Mouse (Mus musculus): ENCODE data around the gene Rps19bp1. TPM values are rescaled to one million over a fixed set of nuclear protein-coding genes. Genes with fewer than 3 reads are reported as not detected.
A peak's percentile ranks its signal among the peaks of the same experiment; 100 is the strongest.

Gene Rps19bp1
- polyA plus RNA-seq, 1 experiment from 2014 or later = 54.6 TPM

DNA sequence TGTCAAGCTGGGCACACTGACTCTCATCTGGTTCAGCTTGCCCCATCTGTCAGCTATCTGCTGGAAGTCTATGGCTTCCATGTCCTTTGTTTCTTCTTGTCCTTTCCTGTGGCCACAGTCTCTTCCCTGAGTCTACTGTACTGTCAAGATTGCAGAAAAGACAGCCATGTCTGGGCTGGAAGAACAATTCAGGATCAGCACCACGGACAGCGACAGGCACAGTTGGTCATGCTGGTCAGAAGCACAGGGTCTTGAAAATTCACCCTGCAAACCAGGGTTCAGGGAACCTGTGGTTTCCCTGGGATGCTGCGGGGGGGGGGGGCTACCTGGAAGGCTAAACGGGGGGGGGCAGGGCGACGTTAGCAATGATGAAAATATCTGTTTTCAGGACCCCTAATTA is 13.5 kb upstream of the Rps19bp1 start:
- Histone ChIP-seq H3K4me2 (replicated peaks) (no peak overlapping the region), H3K9me3 (replicated peaks) (no peaks in the 10 kb centered on the region), H3K27ac (replicated peaks) (no peak overlapping the region), H3K4me3 (replicated peaks) (no peak overlapping the region), H3K4me1 (no peaks in the 10 kb centered on the region), H3K27me3 (peaks cover 30% of the 10 kb centered on the region), H3K9ac (no peak overlapping the region), H3K36me3 (no peaks in the 10 kb centered on the region)
- ATAC-seq (ENCODE audit: insufficient number of reproducible peaks, low FRiP score, low TSS enrichment, low read depth) = no peak
- 5% methylated on average over 6 of the region's 6 CpGs for WGBS

DNA sequence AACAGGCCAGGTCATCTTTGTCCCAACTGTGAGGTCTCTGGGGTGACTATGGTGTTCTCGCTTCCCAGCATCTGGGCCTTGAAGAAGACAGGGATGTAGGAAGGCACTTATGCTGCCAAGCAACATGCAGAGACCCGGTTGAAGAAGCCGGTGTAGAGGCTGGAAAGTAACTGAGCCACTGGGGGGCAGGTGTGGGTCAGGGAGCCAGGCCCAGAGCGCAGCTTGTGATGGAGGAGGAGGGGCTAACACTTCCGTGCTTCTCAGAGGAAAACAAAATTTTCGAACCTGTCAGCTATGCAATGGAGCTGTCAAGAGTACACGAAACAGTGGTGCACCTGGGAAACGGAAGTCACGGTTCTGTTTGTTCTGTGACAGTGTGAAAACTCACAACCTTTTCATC is 13.0 kb upstream of the Rps19bp1 start:
- Histone ChIP-seq H3K4me3 (replicated peaks) (no peak overlapping the region), H3K27ac (replicated peaks) (no peak overlapping the region), H3K9ac (no peak overlapping the region), H3K36me3 (no peaks in the 10 kb centered on the region), H3K27me3 (peaks cover 25% of the 10 kb centered on the region), H3K4me2 (replicated peaks) (no peak overlapping the region), H3K9me3 (replicated peaks) (no peaks in the 10 kb centered on the region), H3K4me1 (no peaks in the 10 kb centered on the region)
- WGBS = 41% methylated on average over 9 of the region's 9 CpGs
- no peak for ATAC-seq (ENCODE audit: insufficient number of reproducible peaks, low FRiP score, low TSS enrichment, low read depth)

DNA sequence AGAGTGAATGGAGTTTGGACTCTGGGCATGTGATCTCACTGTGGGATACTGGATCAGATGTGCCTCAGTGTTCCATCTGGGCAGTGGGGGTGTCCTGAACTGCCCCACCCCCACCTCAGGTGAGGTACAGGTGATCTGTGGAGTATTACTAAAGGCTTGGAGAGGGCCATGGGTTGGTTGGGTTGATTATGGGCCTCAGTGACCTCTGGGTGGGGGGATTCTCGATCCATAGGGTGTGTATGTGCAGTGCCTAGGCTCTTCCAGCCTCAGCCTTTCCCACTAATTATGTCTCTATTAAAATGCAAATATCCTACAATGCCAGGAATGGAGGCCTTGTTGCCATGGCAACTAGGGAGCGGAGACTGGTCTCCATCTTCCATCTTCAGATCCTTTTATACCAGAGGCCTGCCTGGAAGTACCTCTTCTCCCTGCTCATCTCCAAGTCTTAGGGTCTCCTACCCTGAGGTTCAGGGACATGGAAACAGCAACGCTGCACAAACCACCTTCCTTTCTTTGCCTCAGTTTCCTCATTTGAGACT is 7.8 kb upstream of the Rps19bp1 start:
- H3K4me3 ChIP-seq (replicated peaks) = no peak overlapping the region
- no peaks in the 10 kb centered on the region for H3K36me3 ChIP-seq
- ATAC-seq (ENCODE audit: insufficient number of reproducible peaks, low FRiP score, low TSS enrichment, low read depth) = no peak
- 80% methylated on average over 3 of the region's 3 CpGs for WGBS
- H3K9ac ChIP-seq = no peak overlapping the region
- H3K27ac ChIP-seq (replicated peaks) = no peak overlapping the region
- H3K27me3 ChIP-seq = peaks cover 8% of the 10 kb centered on the region; the same call in 1 of the 2 replicates
- H3K4me1 ChIP-seq = no peaks in the 10 kb centered on the region
- H3K4me2 ChIP-seq (replicated peaks) = no peak overlapping the region
- no peaks in the 10 kb centered on the region for H3K9me3 ChIP-seq (replicated peaks)

DNA sequence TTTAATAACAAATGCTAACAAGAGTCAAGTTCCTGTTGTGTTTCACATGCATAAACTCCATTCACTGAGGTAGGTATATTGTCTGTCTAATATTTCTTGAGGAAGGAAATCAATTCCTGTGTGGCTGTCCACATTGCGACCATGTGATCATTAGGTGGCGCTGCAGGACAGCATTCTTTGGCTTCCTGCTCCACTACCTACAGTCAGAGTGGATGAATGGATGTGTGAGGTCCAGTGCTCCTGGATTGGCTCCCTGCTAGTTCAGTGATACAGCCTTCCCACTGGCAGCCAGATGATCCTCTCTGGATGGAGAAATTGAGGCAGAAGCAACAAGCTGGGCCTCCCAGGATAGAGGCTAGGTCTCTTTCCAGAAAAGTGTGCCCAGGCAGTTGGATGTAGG is 2.2 kb upstream of the Rps19bp1 start:
- Histone ChIP-seq H3K9me3 (replicated peaks) (no peaks in the 10 kb centered on the region), H3K9ac (no peak overlapping the region), H3K27me3 (no peaks in the 10 kb centered on the region), H3K27ac (replicated peaks) (no peak overlapping the region), H3K4me3 (replicated peaks) (no peak overlapping the region), H3K36me3 (no peaks in the 10 kb centered on the region), H3K4me2 (replicated peaks) (no peak overlapping the region), H3K4me1 (peaks cover 17% of the 10 kb centered on the region)
- no peak for ATAC-seq (ENCODE audit: insufficient number of reproducible peaks, low FRiP score, low TSS enrichment, low read depth)
- WGBS = 0% methylated on average over 2 of the region's 2 CpGs

DNA sequence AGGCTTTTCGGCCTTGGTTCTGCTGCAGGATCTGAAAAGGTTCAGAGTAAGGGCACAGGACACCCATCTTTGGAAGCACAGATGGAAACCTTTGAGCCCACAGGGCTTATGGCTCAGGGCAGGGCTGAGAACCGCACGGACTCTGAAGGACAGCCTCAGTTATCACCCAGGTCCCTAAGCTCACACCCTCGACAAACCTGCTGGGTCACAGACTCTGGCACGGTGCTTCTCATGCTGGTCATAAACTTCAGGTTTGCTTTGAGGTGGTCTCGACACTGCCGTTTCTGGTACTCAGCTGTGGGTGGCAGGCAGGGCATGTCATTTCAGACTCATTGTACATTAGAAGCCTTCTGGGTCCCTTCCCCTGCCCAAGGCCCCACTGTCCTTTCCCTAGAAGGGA is 3.0 kb downstream of the Rps19bp1 start:
- Histone ChIP-seq H3K4me2 (replicated peaks) (no peak overlapping the region), H3K4me1 (peaks cover 43% of the 10 kb centered on the region), H3K27me3 (no peaks in the 10 kb centered on the region), H3K36me3 (peaks cover 31% of the 10 kb centered on the region), H3K27ac (replicated peaks) (no peak overlapping the region), H3K9ac (no peak overlapping the region), H3K4me3 (replicated peaks) (no peak overlapping the region), H3K9me3 (replicated peaks) (no peaks in the 10 kb centered on the region)
- no peak for ATAC-seq (ENCODE audit: insufficient number of reproducible peaks, low FRiP score, low TSS enrichment, low read depth)
- 80% methylated on average over 7 of the region's 7 CpGs for WGBS

DNA sequence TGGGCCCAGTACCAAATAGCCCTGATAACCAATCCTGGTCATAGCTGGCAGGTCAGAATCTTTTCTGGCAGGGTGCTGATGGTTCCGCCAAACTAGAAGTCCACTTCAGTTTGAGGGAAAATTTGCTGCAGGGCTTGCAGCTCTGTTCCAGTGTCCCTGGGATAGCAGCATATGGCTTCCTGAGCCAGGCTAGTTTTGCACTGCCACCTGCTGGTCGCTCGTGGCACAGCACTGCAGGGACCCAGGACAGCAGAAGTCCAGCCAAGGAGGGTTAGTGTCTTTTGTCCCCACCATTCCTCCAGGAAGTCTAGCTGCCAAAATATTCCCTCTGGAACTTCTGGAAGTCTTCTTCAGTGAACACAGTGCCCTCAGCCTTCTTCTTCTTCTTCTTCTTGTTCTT is 3.4 kb downstream of the Rps19bp1 start:
- H3K27ac ChIP-seq (replicated peaks) = no peak overlapping the region
- peaks cover 43% of the 10 kb centered on the region for H3K4me1 ChIP-seq
- H3K27me3 ChIP-seq = no peaks in the 10 kb centered on the region
- peaks cover 31% of the 10 kb centered on the region for H3K36me3 ChIP-seq
- H3K4me3 ChIP-seq (replicated peaks) = no peak overlapping the region
- no peaks in the 10 kb centered on the region for H3K9me3 ChIP-seq (replicated peaks)
- H3K4me2 ChIP-seq (replicated peaks) = no peak overlapping the region
- WGBS = 6% methylated on average over 3 of the region's 3 CpGs
- H3K9ac ChIP-seq = no peak overlapping the region
- ATAC-seq (ENCODE audit: insufficient number of reproducible peaks, low FRiP score, low TSS enrichment, low read depth) = no peak

DNA sequence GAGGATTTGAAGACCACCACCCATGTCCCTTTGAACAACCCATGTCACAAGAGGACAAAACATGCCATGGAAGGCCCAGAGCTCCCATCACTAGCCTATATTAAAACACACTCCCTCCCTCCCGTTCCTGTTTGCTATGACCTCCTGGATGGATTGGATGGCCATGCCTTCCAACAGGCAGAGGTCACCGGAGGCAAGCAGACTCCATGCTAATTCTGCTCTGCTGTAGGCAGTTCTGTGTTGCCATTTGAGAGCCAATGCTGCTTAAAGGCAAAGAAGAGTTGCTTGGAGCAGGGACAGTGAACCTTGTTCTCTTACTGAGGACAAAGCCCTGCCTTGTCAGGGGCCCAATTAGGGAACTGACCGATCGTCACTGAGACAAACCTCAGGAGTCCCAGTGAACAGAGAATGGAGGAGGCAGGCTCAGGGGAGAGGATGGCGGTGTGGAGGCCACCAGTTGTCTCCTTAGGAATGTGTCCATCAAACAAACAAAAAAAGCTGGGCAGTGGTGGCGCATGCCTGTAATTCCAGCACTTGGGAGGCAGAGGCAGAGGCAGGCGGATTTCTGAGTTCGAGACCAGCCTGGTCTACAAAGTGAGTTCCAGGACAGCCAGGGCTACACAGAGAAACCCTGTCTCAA is 4.6 kb downstream of the Rps19bp1 start:
- no peaks in the 10 kb centered on the region for H3K27me3 ChIP-seq
- no peak overlapping the region; the same call in 1 of the 2 replicates for H3K9ac ChIP-seq
- peaks cover 41% of the 10 kb centered on the region for H3K4me1 ChIP-seq
- H3K4me2 ChIP-seq (replicated peaks) = no peak overlapping the region
- no peak overlapping the region for H3K4me3 ChIP-seq (replicated peaks)
- H3K9me3 ChIP-seq (replicated peaks) = no peaks in the 10 kb centered on the region
- WGBS = 68% methylated on average over 8 of the region's 8 CpGs
- H3K27ac ChIP-seq (replicated peaks) = peak overlapping the region; percentile 70
- H3K36me3 ChIP-seq = peaks cover 31% of the 10 kb centered on the region
- ATAC-seq (ENCODE audit: insufficient number of reproducible peaks, low FRiP score, low TSS enrichment, low read depth) = no peak

DNA sequence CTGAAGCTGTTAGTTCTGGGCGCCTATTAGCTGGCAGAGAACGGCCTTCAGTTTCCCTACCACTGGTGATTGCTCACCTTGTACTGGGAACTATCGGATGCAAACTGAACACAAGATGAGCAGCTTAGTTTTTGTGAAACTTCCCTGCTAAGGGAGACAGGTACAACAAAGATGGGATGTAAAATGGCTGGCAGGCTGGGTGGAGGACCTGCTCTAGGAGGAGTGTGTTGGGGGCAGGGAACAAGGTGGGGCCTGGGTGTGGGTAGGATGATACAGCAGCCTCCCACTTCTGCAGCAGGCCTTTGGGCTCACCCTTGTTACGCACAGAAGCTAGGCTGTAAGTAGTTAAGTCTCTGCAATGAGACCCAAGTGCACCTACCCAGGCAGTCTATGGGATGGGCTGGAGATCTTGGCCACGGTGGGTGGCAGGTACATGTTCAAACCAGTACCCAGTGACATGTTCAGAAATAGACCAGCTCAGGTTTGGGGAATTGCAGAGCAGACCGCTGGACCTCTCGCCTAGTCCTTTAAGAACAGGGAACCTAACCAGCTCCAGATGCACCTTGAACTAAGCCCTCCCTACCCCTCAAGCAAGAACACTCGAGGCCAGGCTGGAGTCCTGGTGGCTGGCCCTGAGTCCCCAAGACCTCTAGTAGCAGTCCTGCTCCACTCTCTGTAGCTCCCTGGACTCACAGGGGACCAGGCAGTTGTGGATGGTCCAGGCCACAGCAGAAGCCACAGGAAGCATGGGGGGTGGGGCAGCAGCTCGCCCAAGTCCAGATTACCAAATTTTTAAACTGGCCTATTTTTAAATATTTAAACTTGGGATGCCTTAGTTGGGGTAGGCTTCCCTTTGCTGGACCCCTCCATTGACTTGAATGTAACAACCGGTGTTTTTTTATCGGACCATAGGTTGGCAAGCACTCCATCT is 5.6 kb downstream of the Rps19bp1 start:
- Histone ChIP-seq H3K9ac (no peak overlapping the region), H3K27me3 (no peaks in the 10 kb centered on the region), H3K4me1 (peaks cover 46% of the 10 kb centered on the region), H3K4me2 (replicated peaks) (no peak overlapping the region), H3K36me3 (peaks cover 31% of the 10 kb centered on the region), H3K27ac (replicated peaks) (peak overlapping the region; percentile 70), H3K4me3 (replicated peaks) (0 out of 2 replicates have a peak overlapping the region, but pooled peaks have one; percentile 98), H3K9me3 (replicated peaks) (no peaks in the 10 kb centered on the region)
- ATAC-seq (ENCODE audit: insufficient number of reproducible peaks, low FRiP score, low TSS enrichment, low read depth) = no peak
- 39% methylated on average over 11 of the region's 11 CpGs for WGBS

DNA sequence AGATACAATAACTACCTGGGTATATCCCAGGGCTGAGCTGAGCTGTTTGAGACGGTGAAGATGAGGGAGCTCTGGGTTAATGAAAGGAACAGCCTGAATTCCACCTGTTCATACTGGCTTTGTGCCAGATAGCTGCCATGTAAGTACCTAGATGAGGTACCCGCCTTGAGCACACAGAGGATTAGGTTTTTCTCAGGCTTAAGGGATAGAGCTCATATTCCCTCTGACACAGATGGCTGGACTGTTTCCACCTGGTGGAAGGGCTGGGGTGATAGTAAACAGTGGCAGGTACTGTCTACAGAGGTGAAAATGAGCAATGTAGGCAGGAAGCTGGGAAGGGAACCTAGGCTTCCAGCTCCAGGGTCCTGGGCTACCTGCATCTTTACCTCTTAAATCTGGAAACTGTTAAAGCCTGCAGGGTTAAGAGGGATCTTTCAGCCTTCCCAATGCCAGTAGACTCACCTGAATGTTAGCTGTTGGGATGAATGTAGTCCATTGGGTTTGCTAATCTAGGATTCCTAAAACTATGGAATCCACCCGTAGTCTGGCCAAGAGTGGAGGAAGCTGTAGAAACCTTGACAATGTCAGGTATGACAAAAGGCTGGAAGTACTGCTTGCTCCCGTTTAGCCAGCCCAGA is 6.4 kb downstream of the Rps19bp1 start:
- Histone ChIP-seq H3K9ac (no peak overlapping the region), H3K9me3 (replicated peaks) (no peaks in the 10 kb centered on the region), H3K27ac (replicated peaks) (peak overlapping the region; percentile 100), H3K36me3 (peaks cover 31% of the 10 kb centered on the region), H3K4me1 (peaks cover 46% of the 10 kb centered on the region), H3K27me3 (no peaks in the 10 kb centered on the region), H3K4me2 (replicated peaks) (peak overlapping the region; percentile 84; the same call in 1 of the 2 replicates), H3K4me3 (replicated peaks) (peak overlapping the region; percentile 98; the same call in 1 of the 2 replicates)
- WGBS = 17% methylated on average over 4 of the region's 4 CpGs
- ATAC-seq (ENCODE audit: insufficient number of reproducible peaks, low FRiP score, low TSS enrichment, low read depth) = no peak

DNA sequence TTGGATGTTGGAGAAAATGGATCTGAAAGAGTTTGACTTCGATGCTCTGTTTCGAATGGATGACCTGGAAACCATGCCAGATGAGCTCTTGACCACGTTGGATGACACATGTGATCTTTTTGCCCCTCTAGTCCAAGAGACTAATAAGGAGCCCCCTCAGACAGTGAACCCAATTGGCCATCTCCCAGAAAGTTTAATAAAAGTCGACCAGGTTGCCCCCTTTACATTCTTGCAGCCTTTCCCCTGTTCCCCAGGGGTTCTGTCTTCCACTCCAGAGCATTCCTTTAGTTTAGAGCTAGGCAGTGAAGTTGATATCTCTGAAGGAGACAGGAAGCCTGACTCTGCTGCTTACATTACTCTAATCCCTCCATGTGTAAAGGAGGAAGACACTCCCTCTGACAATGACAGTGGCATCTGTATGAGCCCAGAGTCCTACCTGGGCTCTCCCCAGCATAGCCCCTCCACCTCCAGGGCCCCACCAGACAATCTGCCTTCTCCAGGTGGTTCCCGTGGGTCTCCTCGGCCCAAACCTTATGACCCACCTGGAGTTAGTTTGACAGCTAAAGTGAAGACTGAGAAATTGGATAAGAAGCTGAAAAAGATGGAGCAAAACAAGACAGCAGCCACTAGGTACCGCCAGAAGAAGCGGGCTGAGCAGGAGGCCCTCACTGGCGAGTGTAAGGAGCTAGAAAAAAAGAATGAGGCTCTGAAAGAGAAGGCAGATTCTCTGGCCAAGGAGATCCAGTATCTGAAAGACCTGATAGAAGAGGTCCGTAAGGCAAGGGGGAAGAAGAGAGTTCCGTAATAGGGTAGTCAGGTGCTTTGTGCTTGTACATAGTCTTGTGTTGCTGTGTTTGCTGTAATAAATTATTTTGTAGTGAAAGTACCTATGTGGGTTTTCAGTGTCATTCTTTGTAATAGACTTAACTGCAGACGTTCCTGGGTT is 7.2 kb downstream of the Rps19bp1 start:
- no peaks in the 10 kb centered on the region for H3K9me3 ChIP-seq (replicated peaks)
- H3K4me2 ChIP-seq (replicated peaks) = peak overlapping the region; percentile 84
- H3K27me3 ChIP-seq = no peaks in the 10 kb centered on the region
- WGBS = 53% methylated on average over 12 of the region's 12 CpGs
- ATAC-seq (ENCODE audit: insufficient number of reproducible peaks, low FRiP score, low TSS enrichment, low read depth) = no peak
- H3K9ac ChIP-seq = peak overlapping the region; percentile 100
- peak overlapping the region; percentile 98 for H3K4me3 ChIP-seq (replicated peaks)
- H3K4me1 ChIP-seq = peaks cover 45% of the 10 kb centered on the region
- peaks cover 33% of the 10 kb centered on the region for H3K36me3 ChIP-seq
- H3K27ac ChIP-seq (replicated peaks) = peak overlapping the region; percentile 100
